Mouse (Mus musculus) hematopoietic stem cell, adult 5-6 weeks (primary cell): ENCODE data around the gene Tfrc. TPM values are rescaled to one million over a fixed set of nuclear protein-coding genes. Genes with fewer than 3 reads are reported as not detected.

Experiments
- ATAC-seq, 2 experiments: fragments of 125-278 bp in 1 of 2; replicated peaks in 1 of 2; 2 replicates each; pipeline ENCODE4 v1.8.0; 2016 to 2017; ENCODE audit warnings: inconsistent platforms in 2 of 2, mild to moderate bottlenecking in 2 of 2, moderate number of reproducible peaks in 2 of 2, low read depth in 1 of 2, moderate TSS enrichment in 1 of 2; ENCODE audit not compliant: low FRiP score in 2 of 2, poor library complexity in 2 of 2, severe bottlenecking in 2 of 2, insufficient read depth in 1 of 2, low TSS enrichment in 1 of 2
- total RNA-seq: library from RNA; stranded (forward); fragments of 172-1452, 232-1000 nt; gene quantifications from 2 replicates; pipeline ENCODE4 v1.2.3, GENCODE M21; 2017

The Tfrc gene
- total RNA-seq, 1 experiment from 2014 or later: 87.0 TPM

DNA sequence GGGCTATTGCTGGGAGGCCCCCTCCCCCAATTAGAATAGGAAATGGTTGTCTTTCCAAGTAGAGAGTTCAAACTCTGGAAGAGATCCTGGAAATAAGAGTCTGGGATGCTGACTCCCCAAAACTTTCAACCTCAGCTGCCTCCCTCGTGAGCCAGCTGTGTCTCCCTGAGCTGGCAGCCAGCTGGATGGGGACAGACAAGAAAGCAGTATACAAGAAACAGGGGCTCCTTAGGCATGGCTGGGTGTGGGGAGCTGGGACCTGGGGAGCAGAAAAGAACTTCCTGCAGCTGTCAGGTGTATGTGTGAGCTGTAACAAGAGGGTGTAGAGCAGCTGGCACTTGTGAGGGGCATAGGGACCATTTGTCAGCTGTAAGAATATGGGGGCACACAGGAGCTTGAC, 51.4 kb downstream of the Tfrc start:
- no peak for ATAC-seq

DNA sequence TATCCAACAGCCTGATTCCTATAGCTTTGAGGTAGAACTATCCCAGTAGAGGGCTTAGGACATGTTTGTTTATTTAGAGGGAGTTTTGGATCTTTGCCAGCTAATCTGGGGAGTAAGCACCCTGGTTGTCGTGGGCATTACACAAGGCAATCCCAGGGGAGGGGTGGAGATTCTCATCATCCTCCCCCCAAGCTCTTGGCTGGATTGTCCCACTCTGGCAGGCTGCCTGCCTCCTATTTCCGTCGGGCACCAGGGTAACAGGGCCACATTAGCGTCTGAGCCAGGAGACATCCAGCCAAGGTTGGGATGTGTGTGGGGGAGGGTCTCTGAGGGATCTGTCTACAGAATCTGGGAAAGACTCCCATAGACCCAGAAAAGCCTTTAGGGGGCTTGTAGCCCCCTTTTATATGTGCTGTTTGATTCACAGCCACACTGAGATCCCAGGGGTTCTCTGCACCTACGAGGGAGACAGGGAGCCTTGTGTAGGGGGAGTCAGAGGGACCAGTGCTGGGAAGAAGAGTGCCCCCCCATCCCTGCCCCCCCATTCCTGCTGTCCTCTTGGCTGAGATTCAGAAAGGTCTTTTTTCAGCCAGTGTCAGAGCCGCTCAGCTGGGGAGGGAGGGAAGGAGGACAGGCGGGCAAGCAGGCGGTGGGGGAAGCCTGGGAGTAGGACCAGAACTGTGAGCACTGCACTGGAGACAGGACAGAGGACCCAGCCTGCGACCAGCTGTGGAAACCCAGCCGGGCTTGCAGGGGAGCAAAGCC, 52.0 kb downstream of the Tfrc start:
- no peak for ATAC-seq

DNA sequence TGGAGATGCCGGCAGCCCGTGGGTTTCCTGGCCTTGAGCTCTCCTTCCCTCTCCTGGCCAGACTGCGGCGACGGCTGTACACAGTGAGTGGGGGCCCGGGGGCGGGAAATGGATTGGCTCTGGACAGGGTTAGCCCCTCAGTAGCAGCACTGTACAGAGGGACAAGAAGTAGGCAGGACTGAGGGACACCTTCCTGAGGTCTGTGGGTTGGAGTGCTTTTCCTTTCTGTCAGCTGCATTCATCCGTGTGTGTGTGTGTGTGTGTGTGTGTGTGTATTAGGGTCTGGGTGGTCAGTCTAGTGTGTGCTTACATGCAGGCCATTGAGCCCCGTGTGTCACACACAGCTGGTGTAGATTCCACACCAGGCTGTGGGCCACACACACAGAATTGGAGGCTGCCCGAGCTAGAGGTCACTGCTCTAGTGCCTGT, 52.8 kb downstream of the Tfrc start:
- no peak for ATAC-seq

DNA sequence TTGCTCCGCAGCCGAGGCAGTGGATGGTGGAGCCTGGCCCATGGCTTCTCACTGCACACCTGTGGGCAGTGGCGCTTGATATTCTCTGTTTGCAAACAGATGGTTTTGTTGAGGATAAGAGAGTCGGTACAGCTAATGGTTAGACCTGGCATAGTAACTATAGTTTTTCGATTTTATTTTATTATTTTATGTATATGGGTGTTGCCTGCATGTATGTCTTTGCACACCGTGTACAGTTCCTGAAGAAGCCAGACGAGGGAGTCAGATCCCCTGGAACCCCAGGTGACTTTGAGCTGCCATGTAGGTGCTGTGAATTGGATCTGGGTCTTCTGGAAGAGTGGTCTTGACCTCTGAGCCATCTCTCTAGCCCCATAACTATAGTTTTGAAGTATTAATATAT, 53.7 kb downstream of the Tfrc start:
- no peak for ATAC-seq

DNA sequence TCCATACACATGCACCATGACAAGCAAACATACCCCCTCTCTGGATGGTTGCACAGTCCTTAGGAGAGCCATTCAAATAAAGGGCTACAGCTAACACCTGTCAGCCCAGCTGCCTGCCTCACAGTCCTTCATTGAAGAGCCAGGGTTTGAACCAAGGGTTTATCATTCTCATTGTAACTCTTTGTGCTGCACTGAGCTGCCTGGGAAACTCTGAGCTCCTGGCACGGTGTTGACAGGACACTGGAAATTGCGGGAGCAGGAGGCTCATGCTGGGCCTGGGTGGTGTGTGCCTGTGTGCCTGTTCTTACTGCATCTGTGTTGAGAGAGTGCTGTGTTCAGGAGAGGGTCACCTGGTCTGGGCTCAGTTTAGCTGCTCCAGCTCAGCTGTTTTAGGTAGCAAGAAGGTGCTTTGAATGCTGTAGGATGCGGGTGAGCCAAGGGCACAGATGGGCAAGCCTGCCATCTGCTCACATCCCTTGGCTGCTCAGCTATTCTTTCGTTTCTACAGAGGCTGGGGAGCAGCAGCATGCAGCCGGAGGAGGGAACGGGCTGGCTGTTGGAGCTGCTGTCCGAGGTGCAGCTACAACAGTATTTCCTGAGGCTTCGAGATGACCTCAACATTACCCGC, 54.6 kb downstream of the Tfrc start:
- no peak for ATAC-seq

DNA sequence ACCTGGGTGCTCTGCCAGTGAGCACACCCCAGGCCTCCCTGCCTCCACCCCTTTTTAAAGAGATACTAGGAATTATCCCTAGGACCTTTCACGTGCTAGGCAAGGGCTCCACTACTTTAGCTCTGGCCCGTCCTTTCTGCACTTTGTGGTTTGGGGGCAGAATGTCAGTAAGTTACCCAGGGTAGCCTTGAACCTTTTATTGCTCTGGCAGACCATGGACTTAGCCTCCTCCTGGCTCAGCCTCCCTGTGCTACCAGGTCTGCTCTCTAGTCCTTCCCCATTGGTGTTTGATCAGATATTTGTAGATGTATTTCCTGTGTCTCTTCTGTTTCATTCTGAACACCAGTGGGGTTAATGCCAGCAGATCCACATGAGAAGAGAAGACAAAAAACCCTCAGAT, 55.5 kb downstream of the Tfrc start:
- ATAC-seq: no peak

DNA sequence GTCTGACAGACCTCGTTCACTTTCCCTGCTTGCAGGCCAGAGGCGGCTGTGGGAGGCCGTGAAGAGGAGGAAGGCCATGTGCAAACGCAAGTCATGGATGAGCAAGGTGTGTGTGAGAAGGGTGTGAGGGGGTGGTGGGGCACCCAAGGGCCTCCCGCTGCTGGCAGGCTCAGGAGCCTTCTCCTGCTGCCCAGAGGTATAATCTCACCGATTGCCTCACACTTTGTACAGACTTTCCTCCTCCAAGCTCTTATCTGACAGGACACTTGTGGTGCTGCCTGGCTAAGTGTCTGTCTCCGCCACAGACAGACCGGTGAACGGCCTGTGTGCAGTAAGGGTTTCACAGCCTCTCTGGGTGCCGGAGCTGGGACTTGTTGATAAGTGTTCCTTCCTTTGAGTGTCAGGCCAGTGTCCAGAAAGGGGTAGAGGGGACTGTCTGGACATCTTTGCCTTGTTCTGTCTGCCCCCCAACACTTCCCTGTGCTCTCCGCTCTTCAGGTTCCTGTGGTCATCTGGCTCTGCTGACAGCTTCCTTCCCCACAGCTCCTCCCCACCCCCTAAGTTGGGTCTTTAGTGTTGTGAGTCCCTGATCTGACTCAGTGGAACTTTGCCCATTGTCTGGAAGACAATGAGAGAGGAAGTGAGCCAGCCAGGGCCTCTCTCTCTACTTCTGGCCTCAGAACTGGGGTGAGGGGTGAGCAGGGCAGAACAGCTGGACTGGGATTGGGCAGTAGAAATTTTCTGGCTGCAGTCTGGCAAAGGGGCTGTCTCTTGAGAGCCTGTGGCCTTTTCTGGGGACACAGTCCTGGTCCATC, 57.3 kb downstream of the Tfrc start:
- peak; percentile 54 to 62; a peak in 3 of 4 replicates for ATAC-seq

DNA sequence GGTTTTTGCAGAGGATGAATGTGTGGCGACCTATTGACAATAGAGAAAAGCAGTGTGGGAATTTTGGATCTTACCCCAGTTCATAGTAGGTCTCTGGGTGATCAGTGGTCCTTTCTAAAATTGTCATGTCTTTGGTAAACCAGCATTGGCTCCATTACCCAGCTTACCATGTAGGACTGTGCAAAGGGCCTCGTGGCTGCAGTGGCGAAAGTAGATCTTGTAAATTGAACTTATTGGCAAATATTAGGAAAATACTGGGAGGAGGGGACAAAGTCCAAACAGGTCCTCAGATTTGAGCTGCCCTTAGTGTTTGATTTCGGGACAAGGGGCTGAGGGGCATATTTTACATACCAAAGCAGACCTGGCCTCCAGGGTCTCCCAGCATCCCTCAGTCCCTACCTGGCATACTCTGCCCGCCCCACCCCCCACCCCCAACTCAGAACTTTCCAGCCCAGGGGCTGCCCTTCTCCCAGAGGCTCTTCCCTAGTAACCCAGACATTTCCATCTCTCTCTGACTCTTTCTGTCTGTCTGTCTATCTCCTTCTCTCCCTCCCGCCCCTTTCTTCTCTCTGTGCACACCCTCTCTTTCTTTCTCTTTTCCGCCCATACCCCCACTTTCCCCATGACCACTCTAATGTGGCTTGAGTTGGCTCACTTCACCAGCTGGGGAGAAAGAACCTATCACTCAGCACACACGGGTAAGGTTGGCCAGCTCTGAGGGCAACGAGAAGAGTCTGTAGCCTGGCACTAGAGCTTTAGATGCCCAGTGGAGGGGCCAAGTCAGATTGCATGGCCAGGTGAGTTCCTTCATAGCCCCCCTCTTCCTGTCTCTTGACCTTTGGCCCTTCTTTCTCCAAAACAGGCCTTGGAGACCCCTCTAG, 58.2 kb downstream of the Tfrc start:
- no peak for ATAC-seq

DNA sequence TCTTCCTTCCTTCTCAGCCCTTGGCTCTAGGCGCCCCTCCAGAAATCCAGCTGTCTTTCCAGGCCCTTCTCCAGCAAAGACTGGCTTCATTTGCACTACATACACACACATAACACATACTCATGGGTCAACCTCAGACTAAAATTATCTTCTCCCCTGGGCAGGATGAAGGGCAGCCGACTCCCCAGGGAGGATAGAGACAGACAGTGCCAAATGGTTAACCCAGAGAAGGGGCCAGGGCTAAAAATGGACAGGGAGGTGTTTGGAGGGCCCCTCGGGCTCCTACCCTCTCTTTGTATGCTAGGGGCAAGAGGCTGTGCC, 58.8 kb downstream of the Tfrc start:
- ATAC-seq: no peak

DNA sequence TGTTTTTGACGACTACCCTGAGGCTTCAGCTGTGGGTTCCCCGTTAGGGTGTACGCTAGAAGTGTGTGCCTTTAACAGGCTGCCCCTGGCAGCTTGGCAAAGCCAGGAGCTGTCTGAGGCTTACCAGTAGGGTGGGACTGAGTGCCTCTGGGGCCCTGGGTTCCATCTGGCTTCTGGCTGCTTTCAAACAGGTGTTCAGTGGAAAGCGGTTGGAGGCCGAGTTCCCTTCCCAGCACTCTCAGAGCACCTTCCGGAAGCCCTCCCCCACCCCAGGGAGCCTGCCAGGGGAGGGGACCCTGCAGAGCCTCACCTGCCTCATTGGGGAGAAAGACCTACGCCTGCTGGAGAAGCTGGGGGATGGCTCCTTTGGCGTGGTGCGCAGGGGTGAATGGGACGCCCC, 59.3 kb downstream of the Tfrc start:
- ATAC-seq: no peak

DNA sequence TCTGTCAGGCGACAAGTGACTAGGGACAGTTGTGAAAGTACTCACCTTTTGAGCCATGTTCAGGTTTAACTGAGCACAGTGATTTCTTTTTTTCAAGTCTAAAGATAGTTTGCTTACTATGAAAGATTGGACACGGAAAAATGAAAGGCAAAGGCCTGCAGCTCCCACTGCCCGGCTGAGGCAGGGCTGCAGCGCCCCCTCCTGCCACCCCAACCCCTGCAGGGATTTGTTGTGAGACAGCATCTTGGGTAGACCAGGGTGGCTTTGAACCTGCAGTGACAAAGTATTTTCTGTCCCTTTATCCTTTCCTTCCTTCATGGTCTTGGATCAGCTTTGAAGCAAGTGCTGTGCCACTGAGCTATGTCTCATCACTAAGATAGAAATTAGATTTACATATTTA, 59.8 kb downstream of the Tfrc start:
- ATAC-seq: no peak

DNA sequence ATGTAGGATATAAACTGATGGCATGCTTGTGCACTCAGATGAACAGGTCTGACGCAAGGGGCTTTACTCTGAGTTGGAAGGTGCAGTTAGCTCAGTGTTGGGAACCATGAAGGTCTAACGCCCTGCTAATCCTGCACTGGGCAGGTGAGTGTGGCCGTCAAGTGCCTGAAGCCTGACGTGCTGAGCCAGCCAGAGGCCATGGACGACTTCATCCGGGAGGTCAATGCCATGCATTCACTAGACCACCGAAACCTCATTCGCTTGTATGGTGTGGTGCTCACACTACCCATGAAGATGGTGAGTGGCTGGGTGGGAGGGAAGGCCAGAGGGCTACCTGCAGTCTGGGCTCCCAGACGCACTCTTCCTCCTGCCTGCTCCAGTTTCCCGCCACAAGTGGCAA, 60.5 kb downstream of the Tfrc start:
- ATAC-seq: no peak

DNA sequence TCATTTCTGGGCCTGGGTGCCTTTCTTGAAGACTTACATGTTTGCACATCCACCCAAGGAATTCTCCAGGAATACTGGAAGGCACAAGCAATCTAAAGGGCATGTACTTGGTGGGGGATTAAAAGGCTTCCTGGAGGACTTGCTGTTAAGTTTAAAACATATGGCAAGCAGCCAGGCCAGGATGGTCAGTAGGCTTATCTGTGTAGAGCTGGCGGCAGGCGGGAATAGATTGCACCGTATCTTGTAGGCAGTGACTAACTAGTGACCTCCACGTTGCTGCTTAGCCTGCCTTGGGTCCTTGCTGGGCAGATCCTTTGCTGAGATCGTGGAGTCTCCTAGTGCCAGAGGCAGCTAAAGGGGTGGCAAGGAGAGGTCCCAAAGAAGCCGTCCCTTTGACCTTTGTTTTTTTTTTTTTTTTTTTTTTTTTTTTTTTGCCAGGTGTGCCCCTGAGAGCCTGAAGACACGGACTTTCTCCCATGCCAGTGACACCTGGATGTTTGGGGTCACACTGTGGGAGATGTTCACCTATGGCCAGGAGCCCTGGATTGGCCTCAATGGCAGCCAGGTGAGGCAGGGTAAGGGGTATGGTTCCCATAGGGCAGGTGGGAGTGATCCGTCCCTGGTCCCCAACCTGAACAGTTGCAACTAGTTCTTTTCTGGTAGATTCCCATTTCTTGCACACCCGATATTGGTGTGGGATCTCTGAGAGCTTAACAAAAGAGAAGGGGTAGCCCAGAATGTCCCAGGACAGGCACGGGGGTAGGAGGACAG, 61.8 kb downstream of the Tfrc start:
- ATAC-seq: no peak

DNA sequence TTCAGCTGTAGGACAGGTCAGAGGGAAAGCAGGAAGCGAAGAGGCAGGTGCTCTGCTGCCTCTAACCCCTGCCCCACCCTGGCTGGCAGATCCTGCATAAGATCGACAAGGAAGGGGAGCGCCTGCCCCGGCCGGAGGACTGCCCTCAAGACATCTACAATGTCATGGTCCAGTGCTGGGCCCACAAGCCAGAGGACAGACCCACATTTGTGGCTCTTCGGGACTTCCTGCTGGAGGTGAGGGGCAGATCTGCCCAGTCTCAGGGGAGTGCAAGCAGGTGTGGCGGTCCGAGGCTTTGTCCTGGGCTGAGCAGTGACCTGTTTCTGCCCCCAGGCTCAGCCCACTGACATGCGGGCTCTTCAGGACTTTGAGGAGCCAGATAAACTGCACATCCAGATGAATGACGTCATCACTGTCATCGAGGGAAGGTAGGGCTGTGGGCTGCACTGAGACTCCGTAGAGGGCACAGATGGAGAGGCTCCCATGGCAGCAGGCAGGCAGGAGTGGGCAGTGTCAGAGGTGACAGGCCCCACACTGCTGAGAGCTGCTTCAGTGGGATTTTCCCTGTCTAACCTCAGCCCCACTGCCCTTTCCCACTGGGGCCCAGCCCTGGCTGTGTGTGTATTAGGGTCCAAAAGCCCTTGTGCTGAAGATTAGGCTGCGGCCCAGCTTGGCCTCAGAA, 62.6 kb downstream of the Tfrc start:
- no peak for ATAC-seq

DNA sequence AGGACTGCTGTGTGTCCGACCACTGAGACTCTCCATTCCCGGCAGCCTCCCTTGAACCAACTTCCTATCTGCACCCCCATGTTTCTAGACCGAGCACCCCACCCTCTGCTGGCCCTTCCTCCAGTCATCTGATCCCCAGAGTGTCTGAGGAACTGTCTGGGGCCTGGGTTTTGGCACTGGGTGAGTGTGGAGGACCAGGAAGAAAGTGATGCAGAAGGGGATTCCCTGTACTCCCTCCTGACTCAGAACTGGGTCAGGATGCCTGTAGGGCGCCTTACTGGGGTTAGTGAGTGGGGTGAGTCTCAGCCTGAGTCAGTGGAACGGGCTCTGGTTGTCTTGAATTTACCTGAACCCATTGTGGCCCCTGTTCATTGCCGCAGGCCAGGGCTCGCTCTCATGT, 63.5 kb downstream of the Tfrc start:
- no peak for ATAC-seq

DNA sequence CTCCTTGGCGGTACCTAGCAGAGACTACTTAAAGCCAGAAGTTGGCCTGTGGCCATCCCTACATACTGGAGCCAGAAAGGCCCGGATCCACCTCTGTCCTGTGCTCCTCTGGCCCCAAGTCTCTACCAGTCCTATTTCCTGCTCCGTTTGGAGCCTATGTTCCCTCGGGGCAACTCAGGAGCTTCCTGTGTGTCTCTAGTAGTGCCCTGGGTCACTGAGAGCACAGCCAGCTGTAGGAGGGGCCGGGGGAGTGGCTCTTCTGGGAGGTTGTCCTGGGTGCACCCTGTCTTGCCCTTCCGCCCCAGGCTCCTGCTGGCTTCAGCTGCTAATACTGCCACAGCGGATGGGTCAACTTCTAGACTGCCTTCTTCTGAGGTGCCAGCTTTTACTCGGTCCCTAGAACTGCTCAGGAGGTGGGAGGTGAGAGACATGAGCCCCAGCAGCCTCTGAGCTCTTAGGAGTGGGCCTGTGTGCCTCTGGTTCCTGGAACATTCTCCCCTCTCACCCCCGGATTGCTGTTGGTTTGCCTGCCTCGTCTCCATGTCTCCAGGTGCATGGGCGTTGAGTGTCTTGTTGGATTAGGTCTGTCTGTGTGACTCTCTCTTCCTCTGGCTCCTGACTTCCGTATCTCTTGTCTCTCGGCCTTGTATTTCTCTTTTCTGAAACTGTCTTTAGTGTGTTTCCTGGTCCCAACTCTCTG, 64.3 kb downstream of the Tfrc start:
- no peak for ATAC-seq
